Mouse (Mus musculus) MEL (cell line): ENCODE measurements around the gene Gm3755. TPM values are rescaled to one million over a fixed set of nuclear protein-coding genes. Genes with fewer than 3 reads are reported as not detected.
"Not testable (repeated sequence)": the region's sequence is repeated elsewhere in the genome, so short reads cannot be mapped to it uniquely, and the experiment has no call there.

ENCODE experiments used
- DNase-seq: peaks from one replicate; pipeline ENCODE4 v3.0.0; 2011; ENCODE audit warnings: low read depth, low spot score
- H3K27ac ChIP-seq: 2 replicates; pipeline ENCODE4 v1.5.1; 2012; ENCODE audit warnings: low read depth, mild to moderate bottlenecking, control low read depth, low read length, moderate library complexity; ENCODE audit not compliant: control insufficient read depth
- H3K27me3 ChIP-seq, 2 experiments: fragments of 150-350 bp in 1 of 2; sonication (generic) in 1 of 2; 2 replicates each; pipeline ENCODE4 v1.6.1; 2012; ENCODE audit warnings: low read length in 2 of 2, mild to moderate bottlenecking in 2 of 2, improper control_type of control experiment in 1 of 2, moderate library complexity in 1 of 2; ENCODE audit not compliant: insufficient read depth in 2 of 2, control insufficient read depth in 1 of 2
- H3K36me3 ChIP-seq, 2 experiments: 2 replicates each; pipeline ENCODE4 v1.6.1; 2012 to 2014; ENCODE audit warnings: low read length in 2 of 2, improper control_type of control experiment in 1 of 2, inconsistent platforms in 1 of 2, mild to moderate bottlenecking in 1 of 2; ENCODE audit not compliant: insufficient read depth in 2 of 2, control insufficient read depth in 1 of 2
- H3K4me1 ChIP-seq, 2 experiments: fragments of 150-350 bp in 1 of 2; sonication (generic) in 1 of 2; 2 replicates each; pipeline ENCODE4 v1.6.1; 2012; ENCODE audit warnings: low read length in 2 of 2, improper control_type of control experiment in 1 of 2, mild to moderate bottlenecking in 1 of 2; ENCODE audit not compliant: insufficient read depth in 2 of 2, control insufficient read depth in 1 of 2
- H3K4me3 ChIP-seq, 2 experiments: fragments of 150-350 bp in 1 of 2; sonication (generic) in 1 of 2; 2 replicates each; pipeline ENCODE4 v1.5.1; 2012; ENCODE audit warnings: low read depth in 2 of 2, low read length in 2 of 2, mild to moderate bottlenecking in 2 of 2, moderate library complexity in 2 of 2, control low read depth in 1 of 2, improper control_type of control experiment in 1 of 2; ENCODE audit not compliant: control insufficient read depth in 1 of 2, insufficient read depth in 1 of 2
- H3K79me2 ChIP-seq: 2 replicates; pipeline ENCODE4 v1.6.1; 2012; ENCODE audit warnings: mild to moderate bottlenecking, low read length, moderate library complexity; ENCODE audit not compliant: control insufficient read depth, poor library complexity, insufficient read depth
- H3K9ac ChIP-seq: 2 replicates; pipeline ENCODE4 v1.6.1; 2012; ENCODE audit warnings: low read depth, mild to moderate bottlenecking, control low read depth, low read length, moderate library complexity; ENCODE audit not compliant: control insufficient read depth, poor library complexity, severe bottlenecking
- H3K9me3 ChIP-seq: fragments of 150-350 bp; sonication (generic); replicated peaks from 2 replicates; pipeline ENCODE4 v1.6.1; 2012; ENCODE audit warnings: mild to moderate bottlenecking, low read length, improper control_type of control experiment, moderate library complexity; ENCODE audit not compliant: insufficient read depth
- polyA plus RNA-seq, 2 experiments: library from polyadenylated mRNA; stranded (reverse) in 1 of 2; unstranded in 1 of 2; fragments of >175 nt in 1 of 2; fragments of >200 nt in 1 of 2; gene quantifications; 2 replicates each; pipeline versions ENCODE4 v1.2.1 to v1.2.4; 2012; ENCODE audit warnings: low replicate concordance in 2 of 2, low read depth in 1 of 2; ENCODE audit not compliant: insufficient read length in 2 of 2, insufficient read depth in 1 of 2, missing spikeins in 1 of 2
- total RNA-seq: library from RNA; depleted of rRNA; stranded (reverse); fragments of 300-350 nt; gene quantifications from 2 replicates; pipeline ENCODE4 v1.2.3, GENCODE M21; 2012; rRNA removed

The Gm3755 gene
- not detected in 2 replicates for total RNA-seq
- polyA plus RNA-seq = not detected

- H3K27me3 ChIP-seq, H3K36me3 ChIP-seq, H3K9ac ChIP-seq, DNase-seq, H3K4me3 ChIP-seq, H3K79me2 ChIP-seq, H3K4me1 ChIP-seq, H3K27ac ChIP-seq, H3K9me3 ChIP-seq: not testable (repeated sequence)
Measured at GRCm38 (mm10) chr14:7450817-7451216, at the start of gene Gm3755. Gene Gm3755, minus strand, starts transcription at chr14:7450917.

DNA sequence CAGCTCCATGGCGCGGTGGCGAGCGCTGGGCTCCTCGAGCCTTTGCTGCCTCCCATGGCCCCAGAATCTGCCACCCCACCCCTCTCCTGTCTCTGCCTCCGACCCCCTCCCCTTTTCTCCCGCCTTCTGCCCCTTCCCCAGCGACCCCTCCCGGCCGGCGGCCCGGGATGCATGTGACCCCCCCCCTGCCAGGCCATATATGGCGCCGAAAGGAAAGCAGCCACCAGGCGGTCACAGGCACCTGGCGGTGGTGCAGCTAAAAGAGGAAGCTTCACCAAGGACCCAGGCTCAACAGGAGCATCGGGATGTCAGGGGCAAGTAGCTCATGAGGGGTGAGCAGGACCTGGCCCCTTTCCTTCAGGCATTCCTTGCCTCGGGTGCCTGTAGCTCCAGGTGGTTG is 38.0 kb upstream of the Gm3755 start:
- H3K9me3 ChIP-seq, H3K4me3 ChIP-seq, H3K27ac ChIP-seq, H3K79me2 ChIP-seq, H3K27me3 ChIP-seq, H3K4me1 ChIP-seq, H3K9ac ChIP-seq, DNase-seq, H3K36me3 ChIP-seq: not testable (repeated sequence)

- not testable (repeated sequence) for DNase-seq, H3K27me3 ChIP-seq, H3K27ac ChIP-seq, H3K4me3 ChIP-seq, H3K4me1 ChIP-seq, H3K9ac ChIP-seq, H3K36me3 ChIP-seq, H3K79me2 ChIP-seq, H3K9me3 ChIP-seq
Measured at GRCm38 (mm10) chr14:7483662-7484061, 32.9 kb upstream of the Gm3755 start, which contains the start of gene Gm3752. Gene Gm3752, minus strand, starts transcription at chr14:7483762.

DNA sequence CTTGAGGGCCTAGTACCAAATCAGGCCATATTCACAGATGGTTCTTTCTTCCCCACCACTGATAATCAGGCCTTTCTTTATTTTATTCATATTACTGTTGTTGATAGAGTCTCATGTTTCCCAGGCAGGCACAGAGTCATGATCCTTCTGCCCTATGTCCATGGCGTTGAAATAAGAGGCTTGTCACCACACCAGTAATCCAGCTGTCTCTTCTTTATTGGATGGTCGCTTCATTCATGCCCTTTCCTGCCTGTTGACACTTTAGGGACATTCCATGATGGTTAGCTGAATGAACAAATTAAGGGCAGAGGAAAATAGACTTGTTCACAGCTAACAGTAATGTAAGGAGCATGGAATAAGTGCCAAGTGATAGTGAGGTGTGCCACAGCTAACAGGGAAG is 28.2 kb downstream of the Gm3755 start:
- H3K4me1 ChIP-seq, H3K27ac ChIP-seq, H3K9ac ChIP-seq, H3K79me2 ChIP-seq, H3K4me3 ChIP-seq, H3K27me3 ChIP-seq, H3K9me3 ChIP-seq, DNase-seq, H3K36me3 ChIP-seq: not testable (repeated sequence)

Other genes starting within 250 kb of the Gm3755 start
- not detected in 2 replicates for gene Gm3727, start 186.2 kb downstream of the Gm3755 start, total RNA-seq
- gene Gm3727, start 186.2 kb downstream of the Gm3755 start, polyA plus RNA-seq = not detected
- gene Gm3739, start 135.9 kb downstream of the Gm3755 start, total RNA-seq = not detected in 2 replicates
- not detected for gene Gm3739, start 135.9 kb downstream of the Gm3755 start, polyA plus RNA-seq
- not detected in 2 replicates for gene Gm5797, start 118.5 kb downstream of the Gm3755 start, total RNA-seq
- not detected for gene Gm5797, start 118.5 kb downstream of the Gm3755 start, polyA plus RNA-seq
- not detected in 2 replicates for gene Gm8374, start 85.8 kb downstream of the Gm3755 start, total RNA-seq
- gene Gm8374, start 85.8 kb downstream of the Gm3755 start, polyA plus RNA-seq = not detected
- gene Gm3752, start 32.8 kb upstream of the Gm3755 start, total RNA-seq = not detected in 2 replicates
- gene Gm3752, start 32.8 kb upstream of the Gm3755 start, polyA plus RNA-seq = not detected
- not detected in 2 replicates for gene Gm3558, start 117.6 kb upstream of the Gm3755 start, total RNA-seq
- gene Gm3558, start 117.6 kb upstream of the Gm3755 start, polyA plus RNA-seq = not detected
- gene Gm10338, start 144.7 kb upstream of the Gm3755 start, total RNA-seq = not detected in 2 replicates
- not detected for gene Gm10338, start 144.7 kb upstream of the Gm3755 start, polyA plus RNA-seq
- not detected in 2 replicates for gene Gm10128, start 193.1 kb upstream of the Gm3755 start, total RNA-seq
- gene Gm10128, start 193.1 kb upstream of the Gm3755 start, polyA plus RNA-seq = not detected